Mouse (Mus musculus): ENCODE measurements around the gene Tubgcp3. TPM values are rescaled to one million over a fixed set of nuclear protein-coding genes. Genes with fewer than 3 reads are reported as not detected.
A peak's percentile ranks its signal among the peaks of the same experiment; 100 is the strongest.

Tubgcp3 gene
- polyA plus RNA-seq, 1 experiment from 2014 or later: 48.0 TPM

- Histone ChIP-seq H3K27me3 (peaks cover 8% of the 10 kb centered on the region; the same call in 1 of the 2 replicates), H3K9me3 (replicated peaks) (no peaks in the 10 kb centered on the region), H3K4me3 (replicated peaks) (no peak overlapping the region), H3K36me3 (no peaks in the 10 kb centered on the region), H3K27ac (no peak overlapping the region), H3K9ac (no peak overlapping the region), H3K4me2 (no peak overlapping the region), H3K4me1 (0 out of 2 replicates have a peak, but pooled peaks cover 8% of the 10 kb centered on the region)
- ATAC-seq (replicated peaks; ENCODE audit: low FRiP score): no peak
- WGBS: 68% methylated on average over 5 of the region's 5 CpGs
Measured at GRCm38 (mm10) chr8:12576003-12576402, 96.0 kb downstream of the Tubgcp3 start.

- H3K4me2 ChIP-seq: peak within 1 kb of the TSS; percentile 31
- H3K36me3 ChIP-seq: no peaks in the 10 kb centered on the region
- peak within 1 kb of the TSS; percentile 37 for H3K27ac ChIP-seq
- H3K27me3 ChIP-seq: peaks cover 11% of the 10 kb centered on the region; the same call in 1 of the 2 replicates
- 0 out of 2 replicates have a peak within 1 kb of the TSS, but pooled peaks have one; percentile 3 for H3K4me3 ChIP-seq (replicated peaks)
- H3K9ac ChIP-seq: no peak within 1 kb of the TSS
- WGBS: 65% methylated on average over 14 of the region's 14 CpGs
- H3K9me3 ChIP-seq (replicated peaks): no peaks in the 10 kb centered on the region
- no peak for ATAC-seq (replicated peaks; ENCODE audit: low FRiP score)
- 0 out of 2 replicates have a peak, but pooled peaks cover 8% of the 10 kb centered on the region for H3K4me1 ChIP-seq
Measured at GRCm38 (mm10) chr8:12572814-12573534, 99.1 kb downstream of the Tubgcp3 start, which contains the start of gene Spaca7. Gene Spaca7 (plus strand): TSS chr8:12573029.

- WGBS: 43% methylated on average over 7 of the region's 7 CpGs
- Histone ChIP-seq H3K36me3 (no peaks in the 10 kb centered on the region), H3K9me3 (replicated peaks) (no peaks in the 10 kb centered on the region), H3K4me3 (replicated peaks) (no peak overlapping the region), H3K4me1 (no peaks in the 10 kb centered on the region), H3K9ac (no peak overlapping the region), H3K4me2 (no peak overlapping the region), H3K27me3 (peaks cover 47% of the 10 kb centered on the region), H3K27ac (no peak overlapping the region)
- ATAC-seq (replicated peaks; ENCODE audit: low FRiP score): no peak
Measured at GRCm38 (mm10) chr8:12566509-12566908, 105.5 kb downstream of the Tubgcp3 start.

GRCm38 (mm10) chr8:12565488-12565887 lies 106.6 kb downstream of the Tubgcp3 start:
- Histone ChIP-seq H3K4me1 (no peaks in the 10 kb centered on the region), H3K9ac (no peak overlapping the region), H3K9me3 (replicated peaks) (no peaks in the 10 kb centered on the region), H3K27ac (no peak overlapping the region), H3K27me3 (peaks cover 55% of the 10 kb centered on the region), H3K4me2 (no peak overlapping the region), H3K36me3 (no peaks in the 10 kb centered on the region), H3K4me3 (replicated peaks) (no peak overlapping the region)
- 69% methylated on average over 10 of the region's 10 CpGs for WGBS
- ATAC-seq (replicated peaks; ENCODE audit: low FRiP score): no peak

GRCm38 (mm10) chr8:12564307-12564706 lies 107.7 kb downstream of the Tubgcp3 start:
- Histone ChIP-seq H3K4me2 (no peak overlapping the region), H3K36me3 (no peaks in the 10 kb centered on the region), H3K9me3 (replicated peaks) (no peaks in the 10 kb centered on the region), H3K4me1 (no peaks in the 10 kb centered on the region), H3K27me3 (peaks cover 63% of the 10 kb centered on the region), H3K4me3 (replicated peaks) (no peak overlapping the region), H3K27ac (no peak overlapping the region), H3K9ac (no peak overlapping the region)
- no peak for ATAC-seq (replicated peaks; ENCODE audit: low FRiP score)
- WGBS: 7% methylated on average over 4 of the region's 4 CpGs

Small RNAs within 50 kb of the gene (microRNA-seq; reads per million reads assigned to microRNA genes)
- gene Gm26483: not detected

Other genes starting within 250 kb of the Tubgcp3 start
- 0.87 and 1.1 TPM in 2 replicates for gene Spaca7, start 99.2 kb downstream of the Tubgcp3 start, polyA plus RNA-seq (2015; fragmentation: Nextera tagmentation; extraction: Ambion mirVana)
- gene Atp11a, start 84.8 kb upstream of the Tubgcp3 start, polyA plus RNA-seq (2015; fragmentation: Nextera tagmentation; extraction: Ambion mirVana): 14.6 and 17.0 TPM in 2 replicates
- gene Mcf2l, start 201.6 kb upstream of the Tubgcp3 start, polyA plus RNA-seq (2015; fragmentation: Nextera tagmentation; extraction: Ambion mirVana): 18.9 and 22.7 TPM in 2 replicates